Mouse (Mus musculus) cerebellum, postnatal 14 days (tissue): ENCODE measurements around the gene Gm9112.
"Not testable (repeated sequence)": the region's sequence is repeated elsewhere in the genome, so short reads cannot be mapped to it uniquely, and the experiment has no call there.

ENCODE experiments used
- DNase-seq, 2 experiments: peaks; one replicate each; pipeline ENCODE4 v3.0.0; 2021; ENCODE audit warnings: mixed read lengths in 2 of 2

Gene Gm9112

GRCm38 (mm10) chrX:102707535-102707934 is at the start of gene Gm9112, which contains the start of gene Dmrtc1b:
Gene Gm9112 (minus strand): TSS chrX:102707635.
Gene Dmrtc1b (plus strand): TSS chrX:102707865.
- not testable (repeated sequence) for DNase-seq

DNA sequence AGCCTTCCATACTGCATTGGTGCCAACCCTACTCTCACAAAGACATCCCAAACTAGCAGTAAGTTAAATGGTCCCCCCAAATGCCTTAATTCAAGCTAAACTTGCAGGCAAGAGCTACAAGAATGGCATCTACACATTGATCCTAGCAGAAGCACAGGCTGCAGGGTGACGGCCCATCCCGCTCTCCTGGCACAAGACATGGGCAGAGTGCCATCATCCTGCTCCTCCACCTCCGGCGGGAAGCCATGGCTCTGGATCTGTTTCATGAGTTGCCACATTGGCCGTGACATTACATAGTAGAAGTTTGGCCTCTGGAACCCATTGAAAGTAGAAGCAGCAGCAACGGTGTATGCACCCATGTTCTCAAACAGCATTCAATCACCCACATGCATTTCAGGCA is 16.8 kb upstream of the Gm9112 start:
- DNase-seq, result peak; percentile 41 to 46

- not testable (repeated sequence) for DNase-seq
Measured at GRCm38 (mm10) chrX:102700636-102701035, 6.8 kb downstream of the Gm9112 start.

DNA sequence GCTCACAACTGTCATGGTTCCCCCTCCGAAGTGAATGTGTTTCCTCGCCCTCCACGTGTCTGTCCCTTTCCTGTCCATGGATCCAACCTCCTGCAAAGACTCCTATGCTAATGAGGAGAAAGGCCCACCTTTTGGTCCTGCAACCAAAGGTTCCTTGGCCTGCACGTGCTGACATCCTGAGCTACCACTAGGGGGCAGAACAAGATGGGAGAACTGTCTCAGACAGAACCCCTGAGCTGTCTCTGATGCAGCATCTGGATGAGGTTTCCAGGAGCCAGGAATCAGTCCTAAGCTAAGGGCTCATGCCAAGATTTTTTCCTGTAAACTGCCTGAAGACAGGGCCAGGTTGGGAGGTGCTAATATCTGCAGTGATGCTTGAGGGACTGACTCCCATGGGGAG is 18.2 kb downstream of the Gm9112 start:
- DNase-seq, result peak; percentile 46 to 59

GRCm38 (mm10) chrX:102686872-102687271 is 20.6 kb downstream of the Gm9112 start, which contains the start of gene Gm3880:
Gene Gm3880 (minus strand): TSS chrX:102686972.
- DNase-seq, result not testable (repeated sequence)

DNA sequence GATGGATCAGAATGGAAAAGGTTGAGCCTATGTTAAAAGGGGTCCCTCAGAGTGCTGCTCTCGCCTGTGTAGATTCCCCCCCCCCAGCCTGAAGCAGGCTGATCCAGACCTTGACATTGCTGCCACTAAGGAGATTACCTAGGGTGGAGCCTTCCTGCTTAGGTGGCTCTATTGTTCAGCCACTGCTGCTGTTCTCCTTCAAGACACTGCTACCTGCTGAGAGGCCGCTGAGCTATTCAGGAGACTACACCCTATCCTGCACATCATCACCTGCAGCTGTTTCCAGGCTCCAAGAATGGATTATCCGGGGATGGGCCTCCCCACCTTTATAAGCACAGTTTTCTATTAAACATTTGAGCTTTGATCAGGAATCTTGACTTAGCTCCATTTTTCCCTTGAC is 22.7 kb downstream of the Gm9112 start:
- DNase-seq, result not testable (repeated sequence)

- no peak for DNase-seq
Measured at GRCm38 (mm10) chrX:102666641-102667040, 40.8 kb downstream of the Gm9112 start.

- peak in 1 of 2 experiments; percentile 4 for DNase-seq
Measured at GRCm38 (mm10) chrX:102660712-102661111, 46.7 kb downstream of the Gm9112 start.
